Mouse (Mus musculus) kidney, postnatal 36 days (tissue): Measurements from ENCODE around the gene Naxd.
"Not testable (repeated sequence)": the region's sequence is repeated elsewhere in the genome, so short reads cannot be mapped to it uniquely, and the experiment has no call there.

Source experiments
- DNase-seq, 2 experiments: peaks; one replicate each; pipeline ENCODE4 v3.0.0; 2021 to 2022; ENCODE audit warnings: mixed read lengths in 2 of 2

Naxd gene

DNA sequence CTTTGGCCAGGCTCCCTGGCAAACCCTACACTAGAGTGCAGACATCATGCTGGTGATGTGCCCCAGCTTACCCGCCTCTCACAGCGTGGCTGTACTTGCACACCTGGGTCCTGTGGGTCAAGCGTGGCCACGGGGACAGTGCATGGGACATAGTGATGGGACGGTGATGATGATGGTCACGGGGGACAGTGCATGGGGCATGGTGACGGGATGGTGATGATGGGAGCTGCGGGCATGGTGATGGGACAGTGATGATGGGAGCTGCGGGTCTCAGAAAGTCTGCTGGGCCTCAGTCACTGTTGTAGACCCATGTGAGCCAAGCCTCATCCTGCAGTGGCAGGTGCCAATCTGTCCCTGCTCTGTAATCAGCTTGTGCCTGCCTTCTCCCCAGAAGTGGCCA, 19.0 kb downstream of the Naxd start:
- DNase-seq: no peak

DNA sequence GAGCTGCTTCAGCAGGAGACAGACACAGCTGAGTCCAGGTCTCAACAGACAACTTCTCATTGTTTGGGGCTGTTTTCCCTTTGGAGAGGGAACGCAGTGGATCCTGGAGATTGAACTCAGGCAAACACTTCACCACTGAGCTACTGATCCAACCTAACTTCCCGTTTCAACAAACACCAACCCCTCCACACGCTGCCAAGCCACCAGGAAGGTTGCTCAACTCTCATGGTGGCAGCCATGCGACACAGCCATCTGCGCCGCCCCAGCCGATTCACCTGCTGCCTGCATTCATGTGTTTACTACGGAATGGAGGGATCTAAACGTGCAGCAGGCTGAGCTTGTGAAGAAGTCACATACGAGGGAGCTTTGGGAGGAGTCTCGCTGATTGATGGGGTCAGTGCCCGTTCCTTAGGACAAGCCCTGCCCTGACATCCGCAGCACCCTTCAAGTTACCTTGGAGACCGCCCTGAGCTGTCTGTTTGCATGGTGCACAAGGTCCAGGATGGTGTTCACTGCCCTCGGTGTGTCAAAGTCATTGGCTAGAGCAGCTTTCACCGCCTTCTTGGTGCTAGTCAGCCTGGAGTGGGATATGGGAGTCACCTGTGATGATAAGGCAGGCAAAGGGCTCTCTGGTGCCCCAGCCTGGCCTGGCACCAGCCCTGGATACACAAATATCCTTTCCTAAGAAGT, 20.2 kb downstream of the Naxd start:
- DNase-seq: no peak

DNA sequence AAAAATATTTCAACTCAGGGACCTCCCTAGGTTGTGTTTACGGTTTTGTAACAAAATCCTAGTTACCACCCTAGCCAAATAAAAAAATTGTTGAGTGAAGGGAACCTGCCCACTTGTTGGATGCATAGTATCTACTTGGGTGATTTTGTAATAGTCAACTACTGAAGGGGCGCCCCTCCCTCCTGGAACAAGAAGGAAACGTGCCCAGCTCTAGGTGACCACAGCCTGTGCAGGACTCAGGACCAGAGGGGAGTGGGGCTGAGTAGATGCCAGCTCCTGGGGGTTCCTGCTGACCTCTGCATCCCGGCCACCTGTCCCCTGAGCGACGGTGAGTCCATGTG, 20.7 kb downstream of the Naxd start:
- DNase-seq: no peak

DNA sequence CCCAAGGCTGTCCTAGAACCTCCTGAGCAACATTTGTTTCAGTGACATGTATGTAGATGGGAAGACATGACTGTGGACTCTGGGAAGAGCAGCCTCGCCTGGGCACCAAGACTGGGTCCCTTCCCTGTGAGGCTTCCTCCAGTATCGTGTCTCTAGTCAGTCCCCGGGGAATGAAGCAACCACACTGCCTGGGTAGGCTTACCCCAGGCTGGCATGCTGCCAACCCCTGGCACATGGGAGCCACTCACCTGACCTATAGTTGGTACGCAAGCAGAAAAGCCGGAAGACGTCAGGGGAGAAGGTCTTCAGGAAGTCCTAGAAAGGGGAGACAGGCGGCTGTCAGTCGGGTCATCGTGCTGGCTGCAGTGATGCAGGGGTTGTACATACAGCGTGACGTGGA, 21.4 kb downstream of the Naxd start:
- DNase-seq: no peak

DNA sequence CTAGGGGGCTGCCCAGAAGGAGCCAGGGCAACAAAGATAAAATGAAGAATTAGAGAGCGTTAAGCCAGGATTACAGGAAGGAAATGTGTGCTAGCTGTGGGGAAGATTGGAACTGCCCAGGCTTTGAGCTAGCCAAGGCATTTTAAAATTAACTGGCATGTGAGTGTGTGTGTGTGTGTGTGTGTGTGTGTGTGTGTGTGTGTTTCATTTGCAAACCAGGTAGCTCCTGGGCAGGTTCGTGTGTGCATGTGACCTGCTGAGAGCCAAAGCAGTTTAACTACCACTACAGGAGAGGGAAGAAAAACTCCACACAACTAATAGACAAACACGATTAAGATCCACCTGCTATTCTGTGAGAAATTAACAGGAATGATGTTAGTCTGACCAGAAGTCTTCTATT, 26.0 kb downstream of the Naxd start:
- peak; percentile 53 to 56 for DNase-seq

DNA sequence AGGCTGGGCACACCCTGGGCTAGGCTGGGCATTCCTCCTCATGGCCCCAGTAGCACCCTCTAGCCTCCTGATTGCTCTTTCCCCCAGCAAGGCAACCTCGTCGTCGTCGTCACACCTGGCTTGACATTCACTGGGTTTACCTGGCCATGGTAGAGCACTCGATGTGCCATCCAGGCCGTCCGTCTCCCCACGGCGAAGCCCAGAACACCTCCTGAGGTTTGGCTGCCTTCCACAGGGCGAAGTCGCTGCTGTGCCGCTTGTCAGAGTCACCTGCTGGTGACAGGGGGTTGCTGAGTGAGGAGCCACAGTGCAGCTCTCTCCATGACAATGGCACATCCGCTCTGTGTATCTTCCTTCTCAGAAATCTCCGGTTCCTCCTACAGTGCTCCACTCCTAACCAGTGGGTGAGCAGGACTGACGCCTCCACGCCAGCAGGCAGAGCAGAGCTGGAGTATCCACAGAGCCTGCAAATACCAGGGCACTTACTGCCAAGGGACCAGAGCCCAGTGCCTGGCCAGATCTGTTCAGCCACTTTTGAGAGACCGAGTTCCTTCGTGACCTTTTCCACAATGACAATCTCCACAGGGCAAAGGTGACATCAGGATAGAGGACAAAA, 33.0 kb downstream of the Naxd start:
- DNase-seq: peak; percentile 19 to 55

DNA sequence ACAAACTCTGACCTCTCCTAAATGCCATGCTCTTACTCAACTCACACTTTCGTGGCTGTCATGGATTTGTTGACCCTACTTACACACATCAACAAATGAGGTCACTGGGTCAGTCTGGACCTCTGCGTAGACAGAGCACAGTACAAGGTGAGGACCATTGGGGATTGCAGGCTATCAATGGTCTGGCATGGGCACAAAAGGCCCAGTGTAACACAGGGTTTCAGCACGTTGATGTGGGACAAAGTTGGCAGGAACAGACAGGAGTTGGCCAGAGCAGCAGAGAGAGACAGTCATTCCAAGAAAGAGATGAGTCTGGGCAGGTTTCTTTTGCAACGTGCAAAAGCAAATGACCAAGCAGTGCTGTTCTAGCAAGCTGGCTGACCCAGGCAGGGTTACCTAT, 33.5 kb downstream of the Naxd start:
- no peak for DNase-seq

DNA sequence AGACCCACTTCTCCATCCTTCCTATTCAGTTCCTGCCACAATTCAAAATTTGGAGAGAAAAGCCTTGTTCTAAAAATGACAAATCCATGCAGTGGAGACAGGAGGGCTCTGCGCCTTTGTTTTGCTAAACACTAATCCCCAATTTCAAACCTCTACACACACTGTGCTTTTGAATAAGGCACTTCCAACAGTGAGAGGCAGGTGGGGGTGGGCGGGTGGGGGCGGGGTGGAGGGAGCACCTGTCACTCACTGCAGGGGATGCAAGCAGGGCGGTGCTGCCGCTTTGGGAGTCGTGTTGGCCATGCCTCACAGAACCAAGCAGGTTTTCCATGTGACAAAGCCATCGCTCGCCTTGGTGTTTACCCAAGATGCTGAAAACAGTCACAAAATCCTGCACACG, 37.2 kb downstream of the Naxd start:
- no peak for DNase-seq

DNA sequence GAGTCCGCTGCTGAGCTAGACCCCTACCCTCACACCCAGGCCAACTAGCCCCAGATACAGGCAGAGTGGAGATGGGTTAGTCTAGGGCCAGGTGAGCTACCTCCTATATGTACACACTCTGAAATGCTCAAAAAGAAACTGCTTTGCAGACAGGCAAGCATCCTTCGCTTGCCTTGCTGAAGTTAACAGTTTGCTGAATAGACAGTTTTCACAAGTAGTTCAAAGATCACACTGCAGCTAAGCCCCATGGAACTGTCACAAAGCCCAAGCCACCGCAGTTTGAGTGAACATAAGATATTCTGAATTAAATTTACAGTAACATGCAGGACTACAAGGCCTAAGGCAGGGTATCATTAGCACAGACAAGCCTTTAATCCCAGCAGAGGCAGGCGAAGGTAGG, 41.7 kb downstream of the Naxd start:
- no peak for DNase-seq

DNA sequence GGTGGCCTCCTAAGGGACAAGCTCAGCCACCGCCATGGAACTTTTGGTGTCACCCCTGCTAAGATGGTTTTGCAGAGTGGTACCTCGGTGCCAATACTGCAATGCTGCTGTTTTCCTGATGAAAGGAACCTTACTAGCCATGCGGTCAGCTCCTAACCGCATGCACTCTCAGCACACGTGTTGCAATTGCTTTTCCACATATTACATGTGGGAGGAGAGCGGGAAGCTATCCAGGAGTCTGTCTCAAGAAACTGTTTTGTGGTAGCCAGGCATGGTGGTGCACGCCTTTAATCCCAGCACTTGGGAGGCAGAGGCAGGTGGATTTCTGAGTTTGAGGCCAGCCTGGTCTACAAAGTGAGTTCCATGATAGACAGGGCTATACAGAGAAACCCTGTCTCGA, 42.9 kb downstream of the Naxd start:
- DNase-seq: no peak

DNA sequence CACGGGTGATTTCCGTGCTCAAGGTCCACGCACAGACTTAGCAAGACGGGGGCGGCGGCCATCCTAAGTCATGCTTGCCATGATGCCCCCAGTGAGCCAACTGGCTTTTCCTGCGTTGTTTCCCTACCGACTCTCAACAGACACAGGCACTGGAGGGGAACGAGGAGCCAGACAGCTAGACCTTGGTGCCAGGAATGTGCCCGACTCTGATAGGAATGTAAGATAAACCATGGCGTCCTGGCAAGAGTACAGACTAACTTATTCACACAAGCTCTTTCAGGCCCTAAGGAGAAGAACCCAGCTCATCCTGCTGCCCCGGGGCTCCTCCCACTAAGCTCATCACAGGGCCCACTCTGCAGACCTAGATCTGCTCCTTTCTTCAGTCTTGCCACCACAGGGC, 44.7 kb downstream of the Naxd start:
- peak; percentile 25 to 38 for DNase-seq

DNA sequence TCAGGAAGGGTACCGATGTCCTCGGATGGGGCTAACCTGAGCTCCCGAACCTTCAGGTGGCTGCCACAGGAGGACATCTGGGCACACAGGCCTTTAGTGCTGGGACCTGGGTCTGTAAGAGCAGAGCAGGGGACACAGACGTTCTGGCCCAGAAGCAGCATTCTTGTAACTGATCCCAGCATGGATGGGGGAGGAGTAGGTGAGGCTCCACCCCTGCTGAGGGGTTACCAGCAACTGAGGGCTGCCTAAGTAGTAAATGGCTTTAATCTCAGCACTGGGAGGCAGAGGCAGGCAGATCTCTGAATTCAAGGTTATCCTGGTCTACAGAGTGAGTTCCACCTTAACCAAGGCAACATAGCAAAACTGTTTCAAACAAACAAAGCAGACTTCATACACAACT, 45.6 kb downstream of the Naxd start:
- DNase-seq: no peak

DNA sequence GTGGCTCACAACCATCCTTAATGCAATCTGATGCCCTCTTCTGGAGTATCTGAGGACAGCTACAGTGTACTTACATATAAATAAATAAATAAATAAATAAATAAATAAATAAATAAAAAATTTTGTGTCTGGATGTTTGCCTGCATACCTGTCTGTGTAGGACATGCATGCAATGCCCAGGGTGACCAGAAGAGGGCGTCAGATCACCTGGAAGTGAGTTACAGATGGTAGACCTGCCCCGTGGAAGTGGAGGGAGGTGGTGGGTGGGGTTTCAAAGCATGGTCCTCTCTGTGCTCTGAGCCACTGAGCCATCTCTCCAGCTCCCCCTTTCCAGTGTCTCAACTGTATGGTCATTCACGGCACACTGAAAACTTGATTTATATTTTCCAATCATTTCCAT, 47.1 kb downstream of the Naxd start:
- DNase-seq: peak; percentile 70 to 88

DNA sequence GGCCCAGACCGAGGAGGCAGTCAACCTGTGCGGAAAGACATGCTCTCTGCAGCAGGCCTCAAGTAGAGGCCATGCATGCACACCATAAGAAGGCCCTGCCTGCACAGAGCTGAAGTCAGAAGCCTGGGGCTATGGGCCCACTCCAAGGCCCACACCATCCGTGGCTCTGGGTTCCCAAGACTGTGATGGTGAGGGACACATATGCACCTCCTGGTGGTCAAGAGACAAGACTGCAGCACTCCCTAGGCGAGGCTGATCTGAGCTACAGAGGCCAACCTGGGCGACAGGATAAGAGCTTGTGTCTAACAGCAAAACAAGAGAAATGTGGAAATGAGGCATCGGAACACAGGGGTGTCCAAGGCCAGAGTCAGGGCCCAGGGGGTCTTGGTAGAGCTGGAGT, 49.8 kb downstream of the Naxd start:
- no peak for DNase-seq

DNA sequence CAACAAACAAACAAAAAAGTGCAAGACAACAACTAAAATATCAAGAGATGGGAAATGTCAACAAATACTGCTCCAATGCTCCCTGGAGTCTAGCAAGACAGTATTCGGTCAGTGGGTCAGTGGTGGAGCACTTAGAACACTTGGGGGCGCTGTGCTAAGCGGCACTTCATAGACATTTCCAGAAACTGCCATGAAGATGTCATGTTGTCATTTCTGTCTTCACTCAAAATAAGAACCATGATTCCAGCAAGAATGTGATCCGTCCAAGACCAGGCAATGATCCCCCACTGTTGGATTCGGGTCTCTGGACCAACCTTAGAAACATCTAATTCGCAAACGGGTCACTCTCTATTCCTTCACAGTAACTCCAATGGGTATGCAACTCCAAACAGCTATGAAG, 52.4 kb downstream of the Naxd start:
- DNase-seq: peak; percentile 27 to 70

DNA sequence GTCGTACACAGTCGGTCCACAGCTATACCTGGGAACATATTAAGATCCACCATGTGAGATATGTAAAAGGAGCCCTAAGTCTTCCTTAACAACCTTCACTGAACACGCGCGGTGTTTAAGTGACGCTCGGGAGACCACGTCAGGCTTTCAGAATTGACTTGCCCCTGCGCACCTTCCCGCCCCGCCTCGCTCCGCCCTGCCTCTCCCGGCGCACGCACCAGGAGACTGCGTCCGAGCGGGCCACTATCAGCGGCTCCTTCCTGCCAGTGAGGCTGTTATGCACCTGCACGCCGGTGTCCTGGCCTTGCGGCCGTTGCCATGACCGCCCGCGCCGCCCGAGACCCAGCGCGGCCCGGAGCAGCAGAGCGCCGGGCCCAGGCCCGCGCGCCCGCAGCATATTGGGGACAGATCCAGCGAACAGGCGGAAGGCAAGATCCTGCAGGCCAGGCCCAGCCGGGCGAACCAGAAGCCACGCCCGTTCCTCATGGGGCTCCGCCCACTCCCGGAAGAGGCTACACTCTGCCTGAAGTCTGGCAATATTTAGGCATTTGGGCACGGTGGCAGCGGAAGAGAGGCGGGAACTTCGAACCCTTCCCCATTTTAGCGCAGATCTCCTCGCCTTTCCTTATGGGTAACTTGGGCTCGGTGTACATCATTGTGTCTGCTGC, 53.1 kb downstream of the Naxd start, which contains the start of gene Cars2:
Cars2 (minus strand) TSS at position 503 of the 668 bp plus-strand sequence.
- peak; percentile 96 to 98 for DNase-seq

DNA sequence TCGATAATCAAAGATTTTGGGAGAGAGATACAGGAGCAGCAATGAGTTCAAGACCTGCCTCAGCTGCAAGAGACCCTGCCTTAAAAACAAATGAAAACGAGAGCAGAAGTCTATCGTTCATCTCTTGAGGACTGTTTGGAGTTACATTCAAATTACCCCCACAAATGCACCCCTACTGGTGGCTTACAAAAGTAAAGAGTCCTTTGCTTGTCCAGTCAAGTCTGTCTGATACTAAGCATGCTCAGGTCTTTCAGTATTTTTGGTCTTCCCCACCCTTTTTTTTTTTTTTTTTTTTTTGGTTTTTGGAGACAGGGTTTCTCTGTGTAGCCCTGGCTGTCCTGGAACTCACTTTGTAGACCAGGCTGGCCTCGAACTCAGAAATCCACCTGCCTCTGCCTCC, 54.2 kb downstream of the Naxd start:
- not testable (repeated sequence) for DNase-seq

DNA sequence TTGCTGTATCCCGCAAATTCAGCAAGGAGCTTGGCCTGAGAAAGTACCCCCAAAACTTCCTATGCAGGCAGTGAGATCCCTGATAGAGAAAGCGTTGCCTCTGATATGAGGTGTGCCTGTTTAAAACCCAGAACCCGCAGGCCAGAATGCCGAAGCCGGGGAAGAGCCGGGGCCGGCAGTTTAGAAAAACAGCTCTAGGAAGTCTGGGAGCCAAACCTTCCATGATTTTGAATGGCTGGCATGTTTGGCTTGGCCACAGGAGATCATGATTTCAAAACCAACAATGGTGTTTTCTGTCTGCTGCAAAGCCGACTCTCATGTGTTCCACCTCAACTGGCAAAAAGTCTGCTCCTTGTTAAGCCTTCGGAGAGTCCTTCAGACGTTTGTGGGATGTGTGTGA, 55.1 kb downstream of the Naxd start:
- DNase-seq: no peak

DNA sequence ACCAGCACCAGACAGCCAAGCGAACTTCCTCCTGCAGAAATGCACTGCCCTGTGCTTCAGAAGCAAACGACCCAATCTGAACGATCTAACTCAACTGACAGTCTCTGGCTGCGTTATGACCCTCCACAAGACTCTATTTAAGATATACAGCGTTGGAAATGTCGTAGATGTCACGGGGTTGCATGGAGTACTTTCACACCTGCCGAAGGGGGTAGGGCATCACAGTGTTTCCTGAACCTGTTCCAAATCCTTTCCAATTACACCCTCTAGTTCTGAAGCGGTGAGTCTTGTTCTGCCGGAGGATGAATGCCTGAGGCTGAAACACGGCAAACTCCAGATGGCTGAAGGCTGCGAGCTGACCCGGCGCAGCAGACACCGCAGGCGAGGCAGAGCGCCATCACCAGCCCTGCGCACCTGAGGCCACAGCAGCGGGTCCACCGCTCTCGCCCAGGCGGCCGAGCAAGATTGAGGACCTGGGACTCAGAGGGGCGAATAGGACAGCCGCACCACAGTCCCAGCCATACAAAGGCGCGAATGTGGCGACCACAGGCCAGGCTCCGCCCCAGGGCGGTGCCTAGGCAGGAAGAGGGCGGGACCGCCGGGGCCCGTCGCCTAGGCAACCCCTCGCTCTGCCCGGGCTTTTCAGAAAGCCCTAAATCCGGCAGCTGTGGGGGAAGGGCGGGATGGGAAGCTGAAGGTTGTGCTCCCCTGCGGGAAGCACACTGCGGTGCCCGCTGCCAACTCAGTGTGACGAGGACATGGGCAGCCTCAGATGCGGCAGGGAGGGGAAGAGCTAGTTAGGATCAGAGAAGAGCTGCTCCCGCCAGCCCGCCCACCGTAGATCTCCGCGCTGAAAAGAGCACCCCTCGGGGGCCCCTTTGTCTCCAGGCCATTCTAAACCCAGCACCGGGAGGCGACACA, 57.8 kb downstream of the Naxd start, which contains the start of gene Ing1:
Ing1 (plus strand) TSS at position 773 of the 921 bp plus-strand sequence.
- DNase-seq: peak; percentile 96 to 97

DNA sequence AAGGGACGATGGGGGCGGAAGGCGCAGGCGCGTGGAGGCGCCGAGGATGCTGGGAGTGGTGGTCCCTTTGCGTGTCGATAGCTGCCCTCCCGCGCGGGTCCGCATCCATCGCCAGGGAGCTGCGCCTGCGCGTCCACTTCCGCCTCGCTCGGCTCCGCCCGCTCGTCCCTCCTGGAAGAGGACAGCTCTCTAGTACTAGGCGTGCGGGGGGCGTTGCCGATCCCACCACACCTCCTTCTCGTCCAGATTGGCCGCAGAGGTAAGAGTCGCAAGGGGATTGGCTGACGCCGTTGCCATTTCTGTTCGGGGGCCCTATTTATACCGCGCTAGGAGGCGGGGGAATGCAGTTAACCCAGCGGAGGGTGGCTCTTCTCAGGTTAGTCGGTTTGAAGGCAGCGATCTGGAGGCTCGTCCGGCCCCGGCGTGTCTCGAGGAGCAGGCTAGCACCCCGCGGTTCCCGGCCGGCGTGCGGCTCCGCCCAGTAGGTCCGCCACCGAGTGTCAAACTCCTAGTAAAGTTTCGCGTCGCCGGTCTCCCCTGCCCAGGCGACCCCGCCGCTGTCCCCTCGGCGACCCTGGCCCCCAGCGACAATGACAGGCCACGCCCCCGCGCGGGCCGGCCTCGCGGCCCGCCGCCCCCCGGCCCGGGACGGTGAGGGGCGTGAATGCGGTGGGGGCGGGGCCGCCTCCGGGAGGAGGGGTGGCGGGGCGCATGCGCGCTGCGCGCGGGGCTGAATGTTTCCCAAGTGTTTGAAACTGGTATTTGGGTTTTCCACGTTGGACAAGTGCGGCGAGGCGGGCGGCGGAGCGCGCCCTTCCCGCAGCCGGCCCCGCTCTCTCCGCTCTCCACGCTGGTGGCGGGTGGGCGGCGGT, 58.6 kb downstream of the Naxd start:
- DNase-seq: peak; percentile 99 to 100

DNA sequence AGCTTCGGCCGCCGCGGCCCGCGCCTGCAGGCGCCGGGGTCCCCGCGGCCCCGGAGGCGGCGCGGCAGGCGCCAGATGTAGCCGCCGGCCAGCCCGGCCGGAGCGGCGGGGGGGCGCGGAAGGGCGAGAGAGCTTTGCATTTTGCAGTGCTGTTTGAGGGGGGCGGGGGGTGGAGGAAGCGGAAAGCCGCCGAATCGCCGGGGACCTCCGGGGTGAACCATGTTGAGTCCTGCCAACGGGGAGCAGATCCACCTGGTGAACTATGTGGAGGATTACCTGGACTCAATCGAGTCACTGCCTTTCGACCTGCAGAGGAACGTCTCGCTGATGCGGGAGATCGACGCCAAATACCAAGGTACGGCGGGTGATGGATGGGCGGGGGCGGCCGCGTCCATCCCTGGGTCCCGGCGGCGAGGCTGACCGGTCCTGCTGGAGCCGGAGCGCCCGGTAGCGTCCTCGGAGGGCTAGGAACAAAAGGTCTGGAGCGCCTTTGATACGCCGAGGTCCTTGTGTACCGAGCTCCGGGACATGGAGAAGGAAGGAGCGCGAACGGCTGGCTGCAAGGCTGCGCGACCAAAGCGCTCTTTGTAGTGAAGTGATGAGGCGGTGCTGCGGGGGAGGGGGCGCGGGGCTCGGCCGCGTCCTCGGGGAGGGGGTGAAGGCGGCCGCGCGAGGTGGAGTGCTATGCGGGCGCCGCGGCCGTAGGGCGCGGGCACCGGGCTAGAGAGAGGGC, 59.6 kb downstream of the Naxd start:
- DNase-seq: peak; percentile 35 to 68

DNA sequence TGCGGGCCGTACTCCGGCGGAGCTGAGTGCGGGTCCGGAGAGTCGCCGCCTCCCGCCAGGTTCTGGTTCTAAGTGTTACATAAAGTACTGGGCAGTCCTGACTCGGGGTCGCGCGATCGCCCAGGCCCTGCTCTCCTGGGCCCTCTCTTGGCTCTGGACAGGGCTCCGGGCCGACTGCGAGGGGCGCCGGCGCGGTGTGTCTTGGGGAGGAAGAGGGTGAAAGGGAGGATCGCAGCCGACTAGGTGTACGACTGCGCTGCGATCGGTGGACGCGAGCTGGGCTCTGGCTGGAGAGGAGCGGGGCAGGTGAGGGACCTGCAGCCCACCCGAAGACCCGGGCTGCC, 60.1 kb downstream of the Naxd start:
- DNase-seq: peak in 1 of 2 experiments; percentile 44
